12 mouse cellular contexts compared by ENCODE assay signal in the genomic region with DNA sequence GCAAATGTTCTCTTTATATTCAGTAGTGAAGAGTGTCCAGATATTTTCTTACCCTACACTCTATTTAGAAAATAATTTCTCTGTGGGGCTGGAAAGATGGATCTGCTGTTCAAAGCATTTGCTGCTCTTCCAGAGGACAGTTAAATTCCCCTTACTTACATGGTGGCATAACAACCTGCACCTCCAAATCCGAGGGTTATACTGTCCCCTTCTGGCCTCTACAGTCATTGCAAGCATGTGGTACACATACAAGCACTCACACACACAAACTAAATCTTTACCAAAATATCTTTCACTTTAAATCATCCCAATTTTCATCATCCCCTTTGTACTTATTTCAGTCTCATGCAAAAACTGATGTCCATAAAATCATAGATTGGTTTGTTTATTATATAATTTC.
"Had no signal": no experiment of that assay in that cellular context is flagged by ENCODE, and none has a peak within 500 bp of the region (broad histone marks: within the 10 kb centered on the region; RNA-seq: fewer than 3 reads in every experiment).

No protein-coding gene starts in this region.

- H3K4me2 ChIP-seq: kidney, embryonic 15.5 days; limb, embryonic 12.5 days; neural tube, embryonic 13.5 days had no signal

- H3K27me3 ChIP-seq: kidney, embryonic 15.5 days; limb, embryonic 12.5 days; neural tube, embryonic 13.5 days had no signal

- H3K9ac ChIP-seq: kidney, embryonic 15.5 days; limb, embryonic 12.5 days; liver, embryonic 14.5 days; neural tube, embryonic 13.5 days had no signal

- H3K36me3 ChIP-seq: kidney, embryonic 15.5 days; limb, embryonic 12.5 days; neural tube, embryonic 13.5 days had no signal

- H3K27ac ChIP-seq: kidney, embryonic 15.5 days; limb, embryonic 12.5 days; liver, embryonic 14.5 days; neural tube, embryonic 13.5 days had no signal

- H3K9me3 ChIP-seq: kidney, embryonic 15.5 days; limb, embryonic 12.5 days; neural tube, embryonic 13.5 days had no signal

- H3K4me1 ChIP-seq: kidney, embryonic 15.5 days; limb, embryonic 12.5 days; neural tube, embryonic 13.5 days had no signal

- H3K4me3 ChIP-seq: kidney, embryonic 15.5 days; limb, embryonic 12.5 days; neural tube, embryonic 13.5 days had no signal

- DNase-seq: kidney, adult 18-20 months; lung, adult 18-20 months; midbrain, embryonic 14.5 days; retina, postnatal 1 day; right cerebral cortex, postnatal 4 days; spleen, adult 18-20 months; thymus, adult 2 months; thymus, postnatal 25 days had no signal
